ENCODE assay signal across 25 mouse cellular contexts in genomic region chr9:36128679-36129078, GRCm38 (mm10). TPM values are rescaled to one million over a fixed set of nuclear protein-coding genes. Genes with fewer than 3 reads are reported as not detected.
"Had no signal": no experiment of that assay in that cellular context is flagged by ENCODE, and none has a peak within 500 bp of the region (broad histone marks: within the 10 kb centered on the region; RNA-seq: fewer than 3 reads in every experiment).

TSS of gene Gm5916 (minus strand) at chr9:36128779.

- H3K27ac ChIP-seq: neural tube, embryonic 13.5 days; neural tube, embryonic 15.5 days; stomach, embryonic 15.5 days; stomach, postnatal 0 days had no signal

- H3K27me3 ChIP-seq: neural tube, embryonic 13.5 days; neural tube, embryonic 15.5 days; stomach, embryonic 15.5 days had no signal

- H3K4me1 ChIP-seq: neural tube, embryonic 13.5 days; neural tube, embryonic 15.5 days; stomach, embryonic 15.5 days had no signal

- H3K36me3 ChIP-seq: neural tube, embryonic 13.5 days; neural tube, embryonic 15.5 days; stomach, embryonic 15.5 days had no signal

- H3K9ac ChIP-seq: neural tube, embryonic 13.5 days; neural tube, embryonic 15.5 days; stomach, embryonic 15.5 days had no signal

- H3K9me3 ChIP-seq: neural tube, embryonic 15.5 days had no signal

- H3K4me2 ChIP-seq: neural tube, embryonic 13.5 days; neural tube, embryonic 15.5 days; stomach, embryonic 15.5 days had no signal

- H3K4me3 ChIP-seq: neural tube, embryonic 13.5 days; neural tube, embryonic 15.5 days; stomach, embryonic 15.5 days had no signal

- DNase-seq: retina, postnatal 1 day; right cerebral cortex, adult 18-20 months; right cerebral cortex, postnatal 14 days; right cerebral cortex, postnatal 25 days; right cerebral cortex, postnatal 4 days; spleen, adult 18-20 months; thymus, adult 18-20 months; thymus, adult 2 months; thymus, postnatal 14 days; thymus, postnatal 25 days; thymus, postnatal 36 days; thymus, postnatal 4 days had no signal

RNA-seq across cellular contexts. Expression of gene Gm5916, which starts in this region (rescaled TPM):
- total RNA-seq: neutrophil, adult 5-6 weeks had no signal
- polyA plus RNA-seq: neural tube, embryonic 13.5 days; neural tube, embryonic 14.5 days; neural tube, embryonic 15.5 days; small intestine, adult 2 months; spleen, adult 2 months; stomach, embryonic 14.5 days; stomach, embryonic 15.5 days; stomach, embryonic 16.5 days; stomach, postnatal 0 days; testis, adult 2 months; thymus, adult 2 months; thymus, postnatal 0 days; urinary bladder, adult 2 months had no signal
